Mouse (Mus musculus) small intestine, adult 2 months (tissue): ENCODE measurements around the gene Ggt5.

Experiments
- CTCF ChIP-seq: fragments of 200-500 bp; IDR thresholded peaks from 2 replicates; pipeline ENCODE4 v1.5.1; 2012; ENCODE audit warnings: low read depth, mild to moderate bottlenecking, control low read depth, inconsistent platforms, low read length, moderate library complexity, mixed read lengths; ENCODE audit not compliant: insufficient replicate concordance, insufficient read length; ENCODE audit errors: extremely low read depth
- POLR2A ChIP-seq: fragments of 200-500 bp; IDR thresholded peaks from 2 replicates; pipeline ENCODE4 v1.6.1; 2012; ENCODE audit warnings: low read depth, mild to moderate bottlenecking, control low read depth, inconsistent platforms, low read length, moderate library complexity

DNA sequence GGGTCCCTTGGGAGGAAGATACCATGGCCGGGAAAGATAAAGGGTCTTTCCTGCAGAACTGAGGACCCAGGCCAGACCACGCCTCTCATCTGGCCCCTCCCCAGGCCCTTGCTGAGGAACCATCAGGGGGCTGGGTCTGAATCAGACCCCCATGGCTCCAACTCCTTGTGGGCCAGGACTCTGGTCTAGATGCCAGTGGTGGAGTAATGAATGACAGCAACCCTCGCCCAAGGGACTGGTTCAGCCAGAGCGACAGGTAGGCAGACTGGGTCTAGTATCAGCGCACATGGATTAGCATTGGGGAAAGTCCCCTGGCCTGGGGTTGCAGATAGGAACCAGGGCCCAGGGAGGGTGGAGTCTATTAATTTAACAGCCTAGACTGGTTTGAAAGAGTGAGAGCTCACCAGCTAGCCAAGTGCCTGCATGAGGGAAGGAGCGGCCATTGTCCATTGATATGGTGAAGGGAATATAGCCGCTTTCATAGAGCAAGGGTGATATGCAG is 52.6 kb downstream of the Ggt5 start:
- TF ChIP-seq POLR2A (no peak), CTCF (no peak)
